Mouse (Mus musculus) MEL-GATA-1-ER (cell line): ENCODE measurements around the gene Nnat.
"Not testable (repeated sequence)": the region's sequence is repeated elsewhere in the genome, so short reads cannot be mapped to it uniquely, and the experiment has no call there.

Experiments used
- DNase-seq: peaks from one replicate; pipeline ENCODE4 v3.0.0-alpha.2; 2012; ENCODE audit warnings: low read depth; ENCODE audit errors: extremely low read depth

The Nnat gene

DNA sequence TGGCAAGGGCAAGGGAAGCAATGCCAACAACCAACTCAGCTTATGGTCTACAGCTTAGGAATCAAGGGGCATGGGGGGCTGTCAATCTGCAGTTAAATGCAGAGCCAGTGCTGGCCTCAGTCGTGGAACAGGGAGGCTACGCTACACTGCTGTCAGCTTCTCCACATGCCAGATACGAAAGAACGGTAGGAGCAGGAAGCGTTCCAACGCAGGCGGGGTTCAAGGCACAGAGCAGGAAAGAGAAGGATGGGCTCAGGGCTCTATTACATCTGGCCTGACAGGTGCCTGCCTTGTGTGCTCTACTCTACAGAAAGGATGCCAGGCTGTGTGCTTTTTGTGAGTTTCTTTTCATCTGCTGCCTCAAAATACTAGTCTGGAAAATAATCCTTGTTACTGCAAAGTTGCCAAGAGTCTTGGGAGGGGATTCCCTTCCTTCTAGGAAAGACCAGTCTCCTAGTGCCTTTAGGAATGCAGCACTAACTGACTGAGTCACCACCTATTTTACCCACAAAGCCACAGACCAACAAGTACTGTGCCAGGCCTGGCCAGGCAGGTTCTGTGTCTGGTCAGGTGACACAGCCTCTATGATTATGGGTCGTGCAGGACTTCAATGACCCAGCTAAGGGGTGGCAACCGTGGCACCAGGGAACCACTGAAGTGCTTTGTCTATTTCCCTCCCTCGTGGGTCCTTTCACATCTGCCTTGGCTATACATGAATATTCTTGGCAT, 7.6 kb upstream of the Nnat start:
- DNase-seq: no peak

DNA sequence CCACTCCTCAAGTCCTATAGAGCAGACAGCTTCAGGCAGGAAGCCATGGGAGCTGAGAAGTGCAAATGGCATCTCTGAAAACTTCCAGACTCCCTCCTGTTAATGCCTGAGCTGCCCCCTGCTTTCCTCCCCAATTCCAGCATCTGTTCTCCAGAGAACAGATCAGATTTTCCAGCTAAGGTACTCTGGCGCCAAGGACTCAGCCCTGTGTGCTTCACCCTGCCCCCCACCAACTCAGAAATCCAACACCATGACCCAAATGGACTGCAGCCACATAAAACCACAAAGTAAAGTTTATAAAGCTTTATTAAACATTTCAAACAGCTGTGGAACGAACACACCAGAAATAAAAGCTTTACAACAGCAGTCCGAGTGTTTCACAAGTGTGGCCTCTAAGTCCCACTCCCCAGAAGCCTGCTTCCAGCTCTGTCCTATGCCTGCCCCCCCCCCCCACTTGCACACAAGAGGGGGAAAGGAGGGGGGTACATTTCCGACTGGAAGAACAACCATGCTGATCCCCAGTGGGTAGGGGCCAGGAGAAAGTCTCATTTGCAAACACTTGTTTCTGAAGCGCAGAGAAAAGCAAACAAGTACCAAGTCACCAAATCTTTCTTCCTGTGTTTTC, 3.7 kb upstream of the Nnat start:
- no peak for DNase-seq

DNA sequence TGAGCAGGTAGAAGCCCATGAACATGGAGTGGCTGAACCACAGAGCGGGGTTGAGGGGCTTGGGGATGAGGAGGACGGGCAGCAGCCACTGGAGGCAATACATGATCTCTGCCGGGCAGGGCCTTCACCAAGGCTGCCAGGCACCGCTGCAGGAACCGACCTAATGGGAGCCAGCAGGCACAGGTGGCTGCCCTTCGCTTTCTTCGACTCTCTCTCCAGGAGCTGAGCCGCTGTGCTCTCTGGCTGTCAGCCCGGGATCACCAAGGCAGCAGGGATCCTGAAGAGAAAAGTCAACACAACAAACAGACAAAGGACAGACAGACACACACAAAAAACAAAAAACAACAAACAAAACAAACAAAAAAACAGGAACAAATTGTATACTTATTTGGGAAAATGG, 1.8 kb upstream of the Nnat start:
- no peak for DNase-seq

DNA sequence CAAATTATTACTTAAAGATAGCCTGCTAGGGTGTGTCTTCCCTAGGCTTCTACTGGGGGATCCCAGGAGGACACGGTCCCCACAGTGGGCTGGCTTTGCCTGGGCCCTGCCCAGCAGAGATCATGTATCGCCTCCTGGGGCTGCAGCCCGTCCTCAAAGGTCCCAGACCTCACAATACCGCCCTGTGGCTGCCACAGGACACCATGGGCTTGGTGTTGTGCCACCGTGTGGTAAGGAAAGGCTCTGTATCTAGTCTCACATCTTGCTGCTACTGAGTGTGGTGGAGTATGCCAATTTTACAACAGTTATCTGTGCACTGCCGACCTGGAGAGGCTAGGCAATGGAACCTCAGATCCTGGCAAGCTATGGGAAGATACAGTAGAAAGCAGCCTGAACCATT, 1.4 kb upstream of the Nnat start:
- DNase-seq: no peak

DNA sequence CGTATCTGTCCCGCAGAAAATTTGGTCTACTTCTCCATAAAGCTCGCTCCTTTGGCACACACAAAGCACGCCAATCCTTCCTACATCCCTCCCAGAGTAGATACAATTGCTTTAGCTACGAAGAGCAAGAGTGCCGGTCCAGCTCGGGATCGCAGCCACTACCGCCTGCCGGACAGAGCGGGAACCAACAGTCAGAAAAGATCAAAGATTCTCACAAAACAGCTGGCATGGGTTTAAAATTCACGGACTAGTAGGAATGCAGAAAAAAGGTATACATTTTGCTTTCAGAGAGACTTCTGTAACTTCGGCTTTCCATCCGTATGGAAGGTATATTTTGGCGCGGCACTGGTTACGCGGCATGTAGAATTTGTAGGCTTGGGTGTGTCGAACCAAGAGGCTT, 438 bp upstream of the Nnat start:
- DNase-seq: no peak

DNA sequence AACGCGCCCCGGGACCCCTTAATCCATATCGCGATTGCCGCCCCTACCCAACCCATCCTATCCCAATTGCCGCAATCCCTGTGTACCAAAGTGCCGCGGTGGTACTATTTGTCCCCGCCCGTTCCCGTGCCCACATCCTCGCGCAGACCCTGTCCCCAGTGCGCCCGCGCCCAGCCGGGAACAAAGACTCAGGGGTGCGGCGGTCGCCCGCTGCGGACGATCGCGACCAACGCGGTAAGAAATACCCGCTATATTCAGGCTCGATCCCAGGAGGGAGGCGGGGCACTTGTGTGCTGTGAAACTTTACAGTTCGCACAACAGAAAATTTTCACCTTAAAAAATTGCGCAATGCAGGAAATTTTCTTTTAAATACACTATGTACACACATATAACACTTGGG, 424 bp downstream of the Nnat start:
- no peak for DNase-seq

DNA sequence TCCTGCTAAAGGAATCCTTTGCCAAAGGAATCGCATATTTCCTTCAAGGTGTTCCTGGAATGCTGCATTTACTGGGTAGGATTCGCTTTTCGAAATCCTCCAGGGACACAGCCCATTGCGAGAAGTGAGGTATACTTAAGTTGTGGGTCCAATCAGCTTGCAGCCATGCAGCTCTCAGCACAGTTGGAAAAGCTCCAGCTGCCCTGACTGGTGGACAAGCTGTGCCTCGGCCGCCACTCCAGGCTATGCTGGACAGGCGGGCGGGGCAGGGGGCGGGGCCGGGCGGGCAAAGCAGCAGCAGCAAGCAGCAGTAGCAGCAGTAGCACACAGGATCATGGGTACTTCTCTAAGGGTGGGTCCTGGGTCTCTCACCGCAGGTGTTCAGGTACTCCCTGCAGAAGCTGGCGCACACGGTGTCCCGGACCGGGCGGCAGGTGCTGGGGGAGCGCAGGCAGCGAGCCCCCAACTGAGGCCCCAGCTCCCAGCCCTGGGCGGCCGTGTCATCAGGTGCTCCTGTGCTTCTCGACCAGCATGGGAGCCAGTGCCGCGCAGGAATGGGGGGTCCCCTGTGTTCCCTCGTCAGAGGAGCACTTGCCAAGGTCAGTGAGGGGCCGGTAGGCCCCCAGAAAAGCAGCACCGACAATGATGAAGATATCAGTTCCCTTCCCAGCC, 1.4 kb downstream of the Nnat start:
- no peak for DNase-seq

DNA sequence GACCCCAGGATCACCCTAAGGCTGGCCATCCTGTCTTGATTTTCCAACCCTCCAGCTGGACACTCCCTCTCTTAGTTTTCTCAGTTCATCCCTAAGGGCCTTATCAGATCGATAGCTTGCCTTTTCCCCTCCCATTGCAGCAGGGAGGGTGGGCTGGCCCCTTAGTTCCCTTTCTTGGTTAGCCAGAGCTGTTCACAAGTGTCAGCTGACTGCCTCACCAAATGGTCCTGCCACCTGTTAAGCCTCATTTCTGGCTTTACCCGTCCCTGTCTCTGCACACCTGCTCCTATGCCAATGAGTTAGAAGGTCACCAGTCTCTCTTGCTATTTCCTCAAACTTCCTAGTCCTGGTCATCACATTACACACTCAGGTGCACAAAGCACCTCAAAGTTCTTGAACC, 3.2 kb downstream of the Nnat start:
- peak; percentile 15 for DNase-seq

DNA sequence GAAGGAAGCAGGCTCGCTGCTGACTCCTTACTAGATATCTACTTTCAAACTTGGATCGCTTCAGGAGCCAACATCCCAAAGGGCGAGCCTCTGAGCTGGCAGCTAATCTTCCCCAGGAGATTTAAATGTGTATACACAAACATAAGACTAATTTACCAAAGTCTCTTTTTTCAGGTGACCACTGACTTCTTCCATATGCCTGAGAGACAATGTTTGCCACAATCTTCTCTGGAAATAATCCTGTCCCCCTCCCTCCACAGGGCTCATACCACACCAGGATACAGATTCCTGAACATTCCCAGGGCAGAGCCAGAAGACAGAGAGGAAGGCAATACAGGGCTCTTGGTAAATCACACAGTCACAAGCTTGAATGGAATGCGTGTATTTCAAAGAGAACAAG, 4.8 kb downstream of the Nnat start:
- no peak for DNase-seq

DNA sequence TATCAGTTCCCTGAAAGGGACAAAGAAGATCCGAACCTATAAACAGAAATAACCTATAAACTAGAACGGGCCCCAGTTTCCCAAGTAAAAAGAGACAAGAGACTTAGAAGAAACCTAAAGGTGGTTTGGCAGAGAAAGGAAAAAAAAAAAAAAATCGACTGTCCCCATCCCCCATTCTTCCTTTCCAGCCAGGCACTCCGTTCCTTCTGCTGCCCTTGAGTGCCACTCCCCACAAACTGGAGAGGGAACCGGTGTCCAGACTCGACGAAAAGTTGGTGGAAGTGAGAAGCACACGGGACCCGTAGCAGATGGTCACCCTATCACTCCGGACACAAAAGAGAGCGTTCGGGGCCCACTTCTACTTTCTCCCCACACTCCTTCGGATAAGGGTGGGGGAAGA, 5.6 kb downstream of the Nnat start:
- DNase-seq: no peak

DNA sequence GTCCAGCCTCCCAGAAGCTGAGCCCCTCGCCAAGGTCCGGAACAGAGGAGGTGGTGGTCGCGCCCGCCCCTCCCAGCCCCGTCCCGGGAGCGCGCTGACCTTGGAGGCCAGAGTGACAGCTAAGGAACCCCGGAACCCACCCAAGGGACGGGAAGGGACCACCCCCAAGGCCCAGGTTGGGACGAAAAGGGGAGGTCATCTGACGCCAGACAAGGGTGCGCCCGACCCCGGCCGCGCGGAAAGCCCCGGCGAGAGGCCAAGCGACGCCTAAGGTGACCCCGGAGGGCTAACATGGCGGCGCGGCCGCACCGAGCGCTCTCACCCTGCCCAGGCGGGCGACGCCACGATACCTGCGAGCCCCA, 6.0 kb downstream of the Nnat start:
- DNase-seq: no peak

DNA sequence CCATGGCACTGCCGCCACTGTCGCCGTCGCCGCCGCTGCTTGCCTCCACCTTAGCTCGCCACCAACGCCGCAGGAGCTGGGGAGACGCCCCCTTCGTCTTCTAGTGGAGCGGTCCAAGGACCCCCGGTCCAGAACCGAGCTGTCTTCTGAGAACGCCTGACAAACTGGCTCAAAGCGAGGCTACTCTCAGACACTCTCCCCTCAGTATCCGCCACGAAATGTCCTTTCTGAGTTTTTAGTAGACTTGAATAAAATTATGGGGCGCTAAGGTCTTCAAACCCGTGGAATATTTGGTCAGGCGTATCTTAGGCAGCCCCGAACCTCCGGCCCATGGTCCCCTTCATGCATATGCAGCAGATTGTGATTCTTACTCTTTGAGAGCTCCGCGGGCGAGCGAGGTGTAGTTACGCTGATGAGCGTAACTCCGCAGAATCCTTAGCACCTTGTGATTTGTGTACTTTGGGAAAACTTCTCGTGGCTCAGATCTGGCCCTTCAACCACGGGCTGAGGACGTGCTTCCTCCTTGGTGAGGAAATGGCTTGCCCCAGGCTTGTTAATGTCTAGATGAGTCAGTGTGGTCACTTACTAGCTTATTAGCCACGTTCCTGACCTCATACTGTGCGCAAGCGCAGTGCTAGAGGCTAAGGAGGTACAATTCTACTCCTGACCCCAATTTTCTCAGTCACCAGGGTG, 6.5 kb downstream of the Nnat start:
- peak; percentile 86 for DNase-seq

DNA sequence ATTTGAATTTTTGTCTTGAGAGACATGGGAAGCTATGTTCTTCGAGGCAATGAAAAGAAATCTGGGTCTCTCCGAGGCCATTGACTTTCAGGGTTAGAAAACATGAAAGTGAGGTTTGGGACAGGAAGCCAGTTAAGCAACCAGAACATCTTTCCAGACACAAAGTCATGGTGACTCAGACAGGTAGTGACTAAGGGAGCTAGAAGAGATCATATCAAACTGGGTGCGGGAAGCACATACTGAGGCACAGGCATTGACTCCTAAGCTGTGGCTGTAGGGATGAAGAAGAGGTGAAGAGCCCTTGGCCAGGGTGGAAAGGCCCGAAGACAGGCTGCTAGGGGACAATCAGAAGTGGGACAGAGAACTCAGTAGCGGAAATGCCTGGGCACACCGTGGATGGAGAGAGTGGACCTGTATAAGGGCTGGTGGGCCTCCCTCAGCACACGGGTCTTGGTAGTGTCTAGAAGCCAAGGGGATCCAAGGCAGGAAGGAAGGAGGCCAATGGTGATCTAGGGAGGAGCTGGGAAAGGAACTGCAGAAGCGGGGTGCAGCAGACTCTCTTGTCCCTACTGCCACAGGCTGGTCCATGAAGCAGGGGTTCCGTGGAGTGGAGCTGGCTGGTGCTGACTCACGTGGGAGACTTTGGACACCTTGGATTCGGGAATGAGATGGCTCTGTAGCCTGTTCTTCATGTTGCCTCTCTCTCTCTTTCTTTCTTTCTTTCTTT, 7.5 kb downstream of the Nnat start:
- DNase-seq: peak; percentile 86

DNA sequence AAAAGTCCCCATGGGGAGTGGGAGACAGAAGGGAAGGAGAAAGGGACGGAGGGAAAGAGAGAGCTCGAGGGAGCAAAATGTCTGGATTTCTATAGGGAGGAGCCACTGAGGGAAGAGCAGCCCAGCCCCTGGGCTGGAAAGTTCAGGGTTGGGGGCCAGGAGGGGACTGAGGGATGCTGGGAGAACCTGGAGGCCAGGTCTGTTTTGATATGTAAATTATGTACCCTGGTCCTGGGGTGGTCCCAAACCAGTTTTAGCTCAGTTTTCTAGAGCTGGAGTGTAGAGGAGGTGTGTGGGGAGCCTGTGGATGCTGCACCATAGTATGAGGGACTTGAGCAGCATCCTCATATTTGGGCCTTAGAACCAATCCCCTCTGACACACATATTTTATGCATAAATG, 9.0 kb downstream of the Nnat start:
- no peak for DNase-seq

DNA sequence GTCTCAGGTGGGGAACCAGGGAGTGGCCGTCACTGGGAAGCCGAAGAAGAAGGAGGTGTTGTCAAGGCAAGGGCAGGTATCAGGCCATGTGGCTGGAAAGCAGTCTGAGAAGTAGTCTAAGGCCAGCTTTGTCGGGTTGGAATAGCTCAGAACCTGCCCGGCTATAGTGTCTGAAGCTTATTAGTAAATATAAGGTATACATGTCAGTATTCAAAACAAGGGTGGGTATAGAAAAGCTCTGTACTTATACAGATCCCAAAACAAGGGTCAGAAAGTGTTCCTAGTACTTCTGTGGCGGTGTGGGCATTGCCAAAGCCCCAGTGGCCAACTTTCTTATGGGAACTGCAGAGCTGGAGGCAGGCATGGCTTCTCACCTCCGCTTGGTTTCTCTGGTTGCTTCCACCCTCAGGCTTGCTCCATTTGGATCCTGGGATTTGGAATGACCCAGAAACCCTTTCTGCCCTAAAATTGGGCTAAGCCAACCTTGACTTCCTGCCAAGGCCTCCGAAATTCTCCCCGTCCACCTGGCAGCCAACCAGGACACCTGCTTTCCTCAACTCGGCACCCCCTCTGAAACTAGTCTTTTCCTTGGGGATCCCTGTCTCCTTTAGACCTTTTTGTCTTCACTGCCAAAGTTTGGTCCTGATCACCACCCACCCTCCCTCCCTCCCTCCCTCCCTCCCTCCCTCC, 10.1 kb downstream of the Nnat start:
- DNase-seq: no peak

DNA sequence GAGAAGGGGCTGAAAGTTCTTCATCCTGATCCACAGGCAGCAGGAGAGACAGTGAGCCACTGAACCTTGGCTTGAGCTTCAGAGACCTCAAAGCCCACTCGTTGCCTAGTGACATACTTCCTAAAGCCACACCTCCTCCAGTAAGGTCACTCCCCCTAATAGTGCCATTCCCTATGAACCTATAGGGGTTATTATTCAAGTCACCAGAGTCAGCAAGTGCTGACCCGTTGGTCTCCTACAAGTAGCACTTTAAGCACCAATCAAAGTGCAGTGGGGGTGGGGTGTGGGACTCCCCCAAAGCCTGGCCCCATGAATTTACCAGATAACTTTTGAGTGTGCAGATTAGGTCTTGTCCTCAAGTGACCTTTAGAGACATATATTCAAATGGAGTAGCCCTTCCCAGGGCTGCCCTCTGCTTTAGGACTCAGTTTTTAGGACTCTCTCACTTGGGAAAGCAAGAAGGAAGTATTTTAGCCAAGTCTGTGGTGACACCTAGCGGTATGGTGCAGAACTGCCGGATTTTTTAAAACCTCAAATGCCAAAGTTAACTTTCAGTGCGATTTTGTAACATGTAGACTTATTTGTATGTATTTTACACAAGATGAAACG, 11.4 kb downstream of the Nnat start, which contains the start of gene Blcap:
Gene Blcap (minus strand): TSS at position 51 of the 609 bp plus-strand sequence.
- peak; percentile 36 for DNase-seq

DNA sequence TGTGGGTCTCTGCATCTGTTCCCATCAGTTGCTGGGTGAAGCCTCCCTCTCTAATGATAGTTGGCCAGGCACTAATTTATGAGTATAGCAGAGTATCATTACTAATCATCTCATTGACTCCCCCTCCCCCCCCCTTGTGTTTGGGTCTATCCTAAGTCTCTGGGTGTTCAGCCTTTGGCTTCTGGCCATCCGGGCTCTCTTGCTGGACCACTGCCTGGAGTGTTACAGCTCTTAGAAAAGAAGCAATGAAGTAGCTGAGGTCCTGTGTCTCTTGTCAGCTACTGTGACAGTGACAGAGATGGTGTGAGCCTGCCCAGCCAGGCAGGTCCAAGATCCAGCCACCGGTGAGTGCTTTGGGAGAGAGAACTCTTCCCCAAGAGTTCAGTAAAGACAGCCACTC, 12.9 kb downstream of the Nnat start:
- DNase-seq: no peak

DNA sequence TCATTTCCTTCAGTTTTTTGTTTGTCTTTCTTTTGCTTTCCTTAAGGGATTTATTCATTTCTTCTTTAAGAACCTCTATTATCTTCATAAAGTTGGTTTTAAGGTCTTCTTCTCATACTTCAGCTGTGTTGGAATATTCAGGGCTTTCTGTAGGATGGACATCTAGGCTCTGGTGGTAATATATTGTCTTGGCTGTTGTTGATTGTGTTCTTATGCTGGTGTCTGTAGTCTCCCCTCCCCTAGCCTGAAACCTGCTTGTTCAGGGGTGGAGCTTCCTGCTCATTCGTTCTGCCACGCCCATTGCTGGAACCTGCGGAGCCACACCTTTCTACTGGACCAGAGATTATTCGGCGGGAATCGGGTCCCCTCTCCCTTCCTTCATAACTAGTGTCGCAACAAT, 25.5 kb downstream of the Nnat start:
- not testable (repeated sequence) for DNase-seq

DNA sequence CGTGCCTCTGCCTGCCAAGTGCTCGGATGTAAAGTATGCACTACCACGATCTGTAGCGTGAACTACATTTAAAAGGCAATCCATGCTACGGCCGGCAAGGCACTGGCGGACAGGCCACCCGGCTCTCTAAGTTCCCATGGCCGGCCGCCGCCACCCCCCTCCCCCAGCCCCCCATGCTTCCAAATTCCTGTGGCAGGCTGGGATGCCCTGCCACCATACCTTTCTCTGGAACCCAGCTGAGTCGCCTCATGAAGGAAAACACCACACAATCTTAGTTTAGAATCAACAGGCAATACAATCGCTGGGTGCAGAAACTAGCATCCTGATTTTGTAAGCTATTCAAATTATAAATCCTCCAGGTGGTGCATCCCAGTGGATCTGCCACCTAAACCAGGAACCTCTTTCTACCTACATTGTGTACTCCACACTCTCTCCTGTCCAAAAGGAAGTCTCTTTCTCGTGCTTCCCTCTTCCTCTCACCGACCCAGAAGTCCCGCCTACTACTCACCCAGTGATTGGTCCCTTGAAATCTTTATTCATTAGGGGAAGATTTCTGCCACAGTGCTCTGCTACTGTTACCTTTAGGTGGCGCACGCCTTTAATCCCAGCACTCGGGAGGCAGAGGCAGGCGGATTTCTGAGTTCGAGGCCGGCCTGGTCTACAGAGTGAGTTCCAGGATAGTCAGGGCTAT, 37.1 kb downstream of the Nnat start:
- DNase-seq: peak; percentile 58

DNA sequence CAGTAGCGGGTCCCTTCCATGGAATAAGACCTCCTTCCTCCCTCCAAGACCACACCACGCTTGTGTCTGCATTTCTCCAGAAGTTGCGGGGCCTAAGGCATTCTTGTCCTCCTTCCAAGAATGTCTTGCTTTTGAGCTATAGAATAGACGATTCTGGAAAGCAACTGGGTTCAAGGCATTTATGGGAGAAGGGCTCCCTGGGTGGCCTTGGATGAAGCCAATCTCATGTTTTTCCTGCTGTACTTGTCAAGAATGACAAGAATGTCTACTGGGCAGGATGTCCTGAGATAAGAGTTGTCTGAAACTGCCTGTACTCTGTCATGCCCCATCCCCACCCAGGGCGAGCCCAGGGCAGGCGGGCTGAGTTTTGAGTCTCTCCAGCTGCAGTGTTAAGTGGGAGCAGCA, 41.6 kb downstream of the Nnat start:
- no peak for DNase-seq
